10 mouse cellular contexts compared by ENCODE assay signal in the genomic region with DNA sequence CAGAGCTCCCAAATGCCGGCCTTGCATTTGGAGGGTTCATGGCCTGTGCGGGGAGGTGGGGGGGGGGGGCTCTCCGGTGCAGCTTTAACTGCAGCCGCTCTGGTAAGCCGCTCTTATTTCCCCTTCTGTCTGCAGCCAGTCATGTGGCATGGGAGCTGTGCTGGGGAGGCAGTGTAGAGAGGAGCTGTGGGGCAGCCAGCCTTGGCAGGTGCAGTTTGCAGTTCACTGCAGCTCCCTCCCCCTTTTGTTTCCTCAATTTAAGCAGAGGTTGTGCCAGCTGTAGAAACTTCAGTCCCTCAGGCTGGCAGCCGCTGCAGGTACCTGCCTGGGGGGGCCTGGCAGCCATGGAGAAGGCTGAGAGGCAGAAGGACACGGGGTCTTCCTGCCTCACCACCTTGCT. TPM values are rescaled to one million over a fixed set of nuclear protein-coding genes. Genes with fewer than 3 reads are reported as not detected.
DNase-seq lines count a peak whose midpoint lies in the region; ATAC-seq lines count a peak whose summit lies in the region.
"Had no signal": no experiment of that assay in that cellular context is flagged by ENCODE, and none has a peak within 500 bp of the region (broad histone marks: within the 10 kb centered on the region; RNA-seq: fewer than 3 reads in every experiment).

No protein-coding gene starts in this region.

- no peak overlapping the region for H3K4me3 ChIP-seq in heart, embryonic 13.5 days
- H3K4me3 ChIP-seq in embryonic facial prominence, embryonic 14.5 days (ENCODE audit: low read depth, low read length): no peak overlapping the region
- H3K4me3 ChIP-seq in kidney, embryonic 15.5 days (replicated peaks): no peak overlapping the region
- H3K4me3 ChIP-seq in liver, embryonic 11.5 days (ENCODE audit: low read depth, low read length): no peak overlapping the region
- H3K4me3 ChIP-seq in liver, embryonic 12.5 days: no peak overlapping the region
- H3K4me3 ChIP-seq: liver, embryonic 13.5 days had no signal

- peak overlapping the region; percentile 93 for H3K27ac ChIP-seq in heart, embryonic 13.5 days (replicated peaks)
- H3K27ac ChIP-seq in embryonic facial prominence, embryonic 14.5 days (replicated peaks; ENCODE audit: low read depth, low read length): peak overlapping the region; percentile 77
- H3K27ac ChIP-seq in kidney, embryonic 15.5 days: peak overlapping the region; percentile 92
- H3K27ac ChIP-seq in liver, embryonic 11.5 days (ENCODE audit: low read depth, low read length): no peak overlapping the region
- H3K27ac ChIP-seq in liver, embryonic 12.5 days: no peak overlapping the region
- H3K27ac ChIP-seq: liver, embryonic 13.5 days had no signal

- no peak for DNase-seq in heart, adult 8-10 months (ENCODE audit: low spot score)
- DNase-seq in embryonic facial prominence, embryonic 14.5 days (ENCODE audit: low spot score): peak; percentile 63
- DNase-seq in spleen, postnatal 36 days (ENCODE audit: low spot score in 2 of 2): peak; percentile 82 to 86
- no peak for DNase-seq in liver, embryonic 11.5 days (ENCODE audit: low spot score)
- DNase-seq: liver, embryonic 13.5 days had no signal

- WGBS in heart, embryonic 13.5 days: 50% methylated on average over 7 of the region's 7 CpGs
- WGBS in embryonic facial prominence, embryonic 14.5 days: 25% methylated on average over 6 of the region's 7 CpGs
- 20% methylated on average over 7 of the region's 7 CpGs for WGBS in kidney, embryonic 15.5 days
- 72% methylated on average over 7 of the region's 7 CpGs for WGBS in liver, embryonic 11.5 days
- WGBS in liver, embryonic 12.5 days (ENCODE audit: insufficient replicate concordance): 72% methylated on average over 7 of the region's 7 CpGs

- no peaks in the 10 kb centered on the region for H3K9me3 ChIP-seq in heart, embryonic 13.5 days
- no peaks in the 10 kb centered on the region for H3K9me3 ChIP-seq in embryonic facial prominence, embryonic 14.5 days (ENCODE audit: control insufficient read depth, low read length)
- no peaks in the 10 kb centered on the region for H3K9me3 ChIP-seq in kidney, embryonic 15.5 days (replicated peaks)
- no peaks in the 10 kb centered on the region for H3K9me3 ChIP-seq in liver, embryonic 11.5 days (ENCODE audit: control insufficient read depth, low read length)
- H3K9me3 ChIP-seq in liver, embryonic 12.5 days (replicated peaks): no peaks in the 10 kb centered on the region
- H3K9me3 ChIP-seq: liver, embryonic 13.5 days had no signal

- H3K27me3 ChIP-seq in heart, embryonic 13.5 days (replicated peaks): no peaks in the 10 kb centered on the region
- H3K27me3 ChIP-seq in embryonic facial prominence, embryonic 14.5 days (replicated peaks; ENCODE audit: control insufficient read depth, insufficient read depth, low read length): no peaks in the 10 kb centered on the region
- no peaks in the 10 kb centered on the region for H3K27me3 ChIP-seq in kidney, embryonic 15.5 days
- no peaks in the 10 kb centered on the region for H3K27me3 ChIP-seq in liver, embryonic 11.5 days (replicated peaks; ENCODE audit: control insufficient read depth, insufficient read depth, low read length)
- no peaks in the 10 kb centered on the region for H3K27me3 ChIP-seq in liver, embryonic 12.5 days (replicated peaks)
- H3K27me3 ChIP-seq: liver, embryonic 13.5 days had no signal

- H3K4me2 ChIP-seq in heart, embryonic 13.5 days: no peak overlapping the region
- no peak overlapping the region for H3K4me2 ChIP-seq in embryonic facial prominence, embryonic 14.5 days (ENCODE audit: low read depth, low read length)
- H3K4me2 ChIP-seq in kidney, embryonic 15.5 days: no peak overlapping the region
- H3K4me2 ChIP-seq in liver, embryonic 11.5 days: no peak overlapping the region
- H3K4me2 ChIP-seq in liver, embryonic 12.5 days: no peak overlapping the region
- H3K4me2 ChIP-seq: liver, embryonic 13.5 days had no signal

- H3K36me3 ChIP-seq in heart, embryonic 13.5 days: peaks cover 54% of the 10 kb centered on the region
- H3K36me3 ChIP-seq in embryonic facial prominence, embryonic 14.5 days (ENCODE audit: control insufficient read depth, insufficient read depth, low read length): peaks cover 54% of the 10 kb centered on the region
- H3K36me3 ChIP-seq in kidney, embryonic 15.5 days: peaks cover 56% of the 10 kb centered on the region
- H3K36me3 ChIP-seq in liver, embryonic 11.5 days (ENCODE audit: control insufficient read depth, insufficient read depth, low read length): peaks cover 24% of the 10 kb centered on the region
- H3K36me3 ChIP-seq in liver, embryonic 12.5 days: peaks cover 60% of the 10 kb centered on the region

- peaks cover 64% of the 10 kb centered on the region for H3K4me1 ChIP-seq in heart, embryonic 13.5 days
- H3K4me1 ChIP-seq in embryonic facial prominence, embryonic 14.5 days (ENCODE audit: control insufficient read depth, insufficient read depth, low read length): peaks cover 50% of the 10 kb centered on the region
- H3K4me1 ChIP-seq in kidney, embryonic 15.5 days: peaks cover 59% of the 10 kb centered on the region
- H3K4me1 ChIP-seq in liver, embryonic 11.5 days (replicated peaks; ENCODE audit: control insufficient read depth, insufficient read depth, low read length): peaks cover 34% of the 10 kb centered on the region
- peaks cover 42% of the 10 kb centered on the region for H3K4me1 ChIP-seq in liver, embryonic 12.5 days

- no peak for ATAC-seq in heart, embryonic 13.5 days (ENCODE audit: extremely low read depth, insufficient number of reproducible peaks, low FRiP score, low TSS enrichment)
- 0 out of 2 replicates have a peak, but pooled peaks have one; percentile 28 for ATAC-seq in embryonic facial prominence, embryonic 14.5 days (ENCODE audit: low read depth)
- peak; percentile 44; the same call in 1 of the 2 replicates for ATAC-seq in kidney, embryonic 15.5 days (replicated peaks; ENCODE audit: low FRiP score)
- no peak for ATAC-seq in monocyte, adult 5-6 weeks (replicated peaks; ENCODE audit: insufficient number of reproducible peaks, low FRiP score, low TSS enrichment, poor library complexity, severe bottlenecking)
- ATAC-seq in liver, embryonic 11.5 days (replicated peaks; ENCODE audit: low FRiP score): no peak
- no peak for ATAC-seq in liver, embryonic 12.5 days

- H3K9ac ChIP-seq in heart, embryonic 13.5 days: peak overlapping the region; percentile 67
- H3K9ac ChIP-seq in embryonic facial prominence, embryonic 14.5 days (ENCODE audit: low read depth, low read length): no peak overlapping the region
- no peak overlapping the region for H3K9ac ChIP-seq in kidney, embryonic 15.5 days
- no peak overlapping the region for H3K9ac ChIP-seq in liver, embryonic 11.5 days (ENCODE audit: low read depth, low read length)
- no peak overlapping the region for H3K9ac ChIP-seq in liver, embryonic 12.5 days
- H3K9ac ChIP-seq: liver, embryonic 13.5 days had no signal

RNA-seq across cellular contexts. Expression of gene Cd164l2, which starts 15.1 kb away (rescaled TPM):
- polyA plus RNA-seq in heart, embryonic 13.5 days (2015; fragmentation: Nextera tagmentation; extraction: Ambion mirVana): 0.56 and 0.57 TPM in 2 replicates
- total RNA-seq in heart, adult 8-10 months (2022): not detected
- 2.5 and 3.8 TPM in 2 replicates for polyA plus RNA-seq in embryonic facial prominence, embryonic 14.5 days (2014; fragmentation: Nextera tagmentation; extraction: Ambion mirVana)
- 7.8 and 8.2 TPM in 2 replicates for polyA plus RNA-seq in kidney, embryonic 15.5 days (2015; fragmentation: Nextera tagmentation; extraction: Ambion mirVana)
- not detected in 3 replicates for total RNA-seq in monocyte, adult 5-6 weeks (2017)
- 0.70 and 0.77 TPM in 2 replicates for polyA plus RNA-seq in liver, embryonic 11.5 days (2014; fragmentation: Nextera tagmentation; extraction: Ambion mirVana)
- 0.12 and 0.26 TPM in 2 replicates for polyA plus RNA-seq in liver, embryonic 12.5 days (2016; fragmentation: Nextera tagmentation; extraction: Ambion mirVana)
- total RNA-seq: common myeloid progenitor, adult 5-6 weeks had no signal

RNA-seq across cellular contexts. Expression of gene Gpr3, which starts 15.5 kb away (rescaled TPM):
- polyA plus RNA-seq in heart, embryonic 13.5 days (2015; fragmentation: Nextera tagmentation; extraction: Ambion mirVana): 0.14 and 0.28 TPM in 2 replicates
- total RNA-seq in heart, adult 8-10 months (2022): not detected
- 0.18 and 0.19 TPM in 2 replicates for polyA plus RNA-seq in embryonic facial prominence, embryonic 14.5 days (2014; fragmentation: Nextera tagmentation; extraction: Ambion mirVana)
- polyA plus RNA-seq in kidney, embryonic 15.5 days (2015; fragmentation: Nextera tagmentation; extraction: Ambion mirVana): 0.09 and 0.12 TPM in 2 replicates
- not detected in 3 replicates for total RNA-seq in monocyte, adult 5-6 weeks (2017)
- polyA plus RNA-seq in liver, embryonic 11.5 days (2014; fragmentation: Nextera tagmentation; extraction: Ambion mirVana): 0.17 TPM in 1 of 2 replicates, not detected in the other
- not detected in 2 replicates for polyA plus RNA-seq in liver, embryonic 12.5 days (2016; fragmentation: Nextera tagmentation; extraction: Ambion mirVana)
- total RNA-seq: common myeloid progenitor, adult 5-6 weeks had no signal
- polyA plus RNA-seq: liver, embryonic 13.5 days had no signal

RNA-seq across cellular contexts. Expression of gene Map3k6, which starts 43.8 kb away (rescaled TPM):
- polyA plus RNA-seq in heart, embryonic 13.5 days (2015; fragmentation: Nextera tagmentation; extraction: Ambion mirVana): 2.3 and 2.6 TPM in 2 replicates
- 10 to 100 TPM; 14.8 to 21.8 (median 16.3) TPM for total RNA-seq in heart, adult 8-10 months (2022)
- 6.0 and 7.9 TPM in 2 replicates for polyA plus RNA-seq in embryonic facial prominence, embryonic 14.5 days (2014; fragmentation: Nextera tagmentation; extraction: Ambion mirVana)
- polyA plus RNA-seq in kidney, embryonic 15.5 days (2015; fragmentation: Nextera tagmentation; extraction: Ambion mirVana): 4.0 and 4.3 TPM in 2 replicates
- 0.87 to 12.3 TPM (median 3.8 TPM) in 3 replicates for total RNA-seq in monocyte, adult 5-6 weeks (2017)
- 2.2 and 3.5 TPM in 2 replicates for polyA plus RNA-seq in liver, embryonic 11.5 days (2014; fragmentation: Nextera tagmentation; extraction: Ambion mirVana)
- polyA plus RNA-seq in liver, embryonic 12.5 days (2016; fragmentation: Nextera tagmentation; extraction: Ambion mirVana): 2.8 and 3.6 TPM in 2 replicates

Comparison
In these comparisons a context has a peak if more than half of its experiments do, and no peak if none do; other contexts are left out.
1. ATAC-seq: peak in embryonic facial prominence, embryonic 14.5 days (single experiment) and kidney, embryonic 15.5 days (single experiment); none in heart, embryonic 13.5 days (single experiment), monocyte, adult 5-6 weeks (single experiment), liver, embryonic 11.5 days (single experiment) and liver, embryonic 12.5 days (single experiment).
2. H3K27ac ChIP-seq: peak in heart, embryonic 13.5 days (single experiment), embryonic facial prominence, embryonic 14.5 days (single experiment) and kidney, embryonic 15.5 days (single experiment); none in liver, embryonic 11.5 days (single experiment) and liver, embryonic 12.5 days (single experiment).
3. DNase-seq: peak in embryonic facial prominence, embryonic 14.5 days (single experiment) and spleen, postnatal 36 days (2 of 2); none in heart, adult 8-10 months (single experiment) and liver, embryonic 11.5 days (single experiment).